Mouse (Mus musculus): Measurements from ENCODE around the gene Gm17654.
"Not testable (repeated sequence)": the region's sequence is repeated elsewhere in the genome, so short reads cannot be mapped to it uniquely, and the experiment has no call there.

Gm17654 gene

DNA sequence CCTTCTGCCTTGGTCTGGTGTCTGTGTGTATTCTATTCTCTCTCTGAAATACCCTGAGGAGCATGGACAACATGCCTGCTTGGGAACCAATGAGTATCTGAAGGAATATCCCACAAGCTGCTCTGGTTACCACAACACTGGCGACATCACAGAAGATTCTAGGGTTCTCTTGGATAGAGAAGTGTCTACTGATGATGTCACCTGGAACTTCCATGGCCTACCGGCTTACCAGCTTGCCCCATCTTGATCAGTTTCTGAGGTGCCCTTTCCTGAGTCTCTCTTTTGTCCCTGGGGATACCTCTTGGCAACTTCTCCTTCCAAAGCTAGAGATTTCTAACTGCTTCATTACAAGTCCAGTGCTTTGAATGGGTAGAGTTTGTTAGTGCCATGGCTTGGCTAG is at the start of gene Gm17654:
Gene Gm17654, minus strand, starts transcription at position 101 of the 400 bp plus-strand sequence.
- not testable (repeated sequence) for DNase-seq (ENCODE audit: low spot score in 2 of 2)

DNA sequence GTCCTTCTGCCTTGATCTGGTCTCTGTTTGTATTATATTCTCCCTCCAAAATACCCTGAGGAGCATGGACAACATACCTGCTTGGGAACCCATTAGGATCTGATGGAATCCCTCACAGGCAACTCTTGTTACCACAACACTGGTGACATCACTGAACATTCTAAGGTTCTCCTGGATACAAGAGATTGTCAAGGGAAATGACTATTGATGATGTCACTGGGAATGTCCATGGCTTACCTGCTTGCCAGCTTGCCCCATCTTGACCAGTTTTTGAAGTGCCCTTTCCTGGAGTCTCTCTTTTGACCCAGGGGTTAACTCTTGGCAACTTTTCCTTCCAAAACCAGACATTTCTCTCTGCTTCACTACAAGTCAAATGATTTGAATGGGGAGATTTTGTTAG is 29.0 kb upstream of the Gm17654 start, which contains the start of gene Gm10375:
Gene Gm10375, minus strand, starts transcription at position 101 of the 400 bp plus-strand sequence.
- DNase-seq (ENCODE audit: low spot score in 2 of 2): not testable (repeated sequence)

DNA sequence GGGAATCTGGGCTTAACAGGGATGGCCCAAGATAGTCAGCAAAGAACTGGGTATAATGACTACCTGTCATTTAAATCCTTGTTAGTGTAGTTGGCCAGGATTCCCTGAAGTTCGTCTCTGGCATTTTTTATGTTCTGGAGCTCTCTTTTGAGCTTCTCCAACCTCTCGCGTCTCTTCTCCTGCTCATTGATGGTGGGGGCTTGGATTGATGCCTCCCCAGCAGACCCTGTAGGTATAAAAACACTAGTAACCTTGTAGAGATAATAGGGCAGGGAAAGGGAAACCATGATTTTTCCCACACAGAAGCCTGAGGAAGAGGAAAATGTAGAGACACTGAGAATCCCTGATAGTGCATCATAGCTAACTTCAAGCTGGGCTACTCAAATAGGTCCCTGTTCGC is 977 bp downstream of the Gm17654 start:
- DNase-seq (ENCODE audit: low spot score in 2 of 2): not testable (repeated sequence)

DNA sequence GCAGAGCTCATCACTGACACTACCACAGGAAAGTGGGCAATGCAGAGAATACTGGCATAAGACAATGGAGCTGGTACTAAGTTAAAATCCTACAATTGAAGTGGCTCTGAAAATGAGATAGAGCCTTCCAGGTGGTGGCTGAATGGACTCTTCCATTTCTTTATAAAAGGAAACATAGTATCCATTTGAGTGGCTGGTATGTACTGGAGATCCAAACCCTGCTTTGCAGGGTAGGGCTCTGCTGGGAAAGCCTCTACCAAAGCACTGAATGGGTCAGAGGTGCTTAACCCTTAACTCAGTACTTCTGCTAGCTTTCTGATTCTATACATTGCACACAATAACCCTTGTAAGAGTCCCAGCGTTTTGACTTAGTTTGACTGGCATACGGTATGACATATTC is 26.7 kb downstream of the Gm17654 start:
- DNase-seq (ENCODE audit: low spot score in 2 of 2): not testable (repeated sequence)

DNA sequence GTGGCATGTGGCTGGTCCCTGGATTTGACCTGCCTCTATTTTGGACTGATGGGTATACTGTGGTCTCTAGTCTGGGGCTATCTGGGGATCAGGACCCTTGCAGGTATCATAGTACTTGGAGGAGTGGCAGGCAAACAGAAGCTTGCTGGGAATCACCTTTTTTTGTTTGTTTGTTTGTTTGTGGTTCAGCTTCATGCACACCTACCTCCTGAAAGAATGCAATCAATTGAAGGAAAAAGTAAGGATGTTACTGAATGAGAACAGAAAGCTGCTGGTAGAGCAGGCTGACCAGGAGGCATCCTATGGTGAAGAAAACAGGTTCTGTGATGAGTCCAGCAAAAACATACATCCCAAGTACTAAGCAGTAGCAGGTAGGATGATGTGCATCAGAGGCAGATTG is 32.7 kb downstream of the Gm17654 start:
- DNase-seq (ENCODE audit: low spot score in 2 of 2): not testable (repeated sequence)

DNA sequence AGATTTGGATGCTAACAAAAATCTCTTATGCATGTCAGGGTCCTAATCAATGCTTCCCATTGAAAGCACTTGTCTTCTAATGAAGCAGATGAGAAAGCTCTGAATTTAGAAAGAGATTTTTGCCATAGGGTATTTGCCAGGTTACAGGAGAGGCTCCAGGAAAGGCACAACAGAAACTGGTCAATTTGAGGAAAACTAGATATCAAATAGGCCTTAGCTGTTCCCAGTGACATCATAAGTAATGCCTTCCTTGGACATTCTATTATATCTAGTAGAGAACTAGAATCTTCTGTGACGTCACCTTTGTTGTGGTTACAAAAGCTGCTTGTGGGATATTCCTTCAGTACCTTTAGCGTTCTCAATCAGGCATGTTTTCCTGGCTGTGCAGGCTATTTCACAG is 35.7 kb downstream of the Gm17654 start, which contains the start of gene Gm5799:
Gene Gm5799, plus strand, starts transcription at position 301 of the 400 bp plus-strand sequence.
- DNase-seq (ENCODE audit: low spot score in 2 of 2): not testable (repeated sequence)

DNA sequence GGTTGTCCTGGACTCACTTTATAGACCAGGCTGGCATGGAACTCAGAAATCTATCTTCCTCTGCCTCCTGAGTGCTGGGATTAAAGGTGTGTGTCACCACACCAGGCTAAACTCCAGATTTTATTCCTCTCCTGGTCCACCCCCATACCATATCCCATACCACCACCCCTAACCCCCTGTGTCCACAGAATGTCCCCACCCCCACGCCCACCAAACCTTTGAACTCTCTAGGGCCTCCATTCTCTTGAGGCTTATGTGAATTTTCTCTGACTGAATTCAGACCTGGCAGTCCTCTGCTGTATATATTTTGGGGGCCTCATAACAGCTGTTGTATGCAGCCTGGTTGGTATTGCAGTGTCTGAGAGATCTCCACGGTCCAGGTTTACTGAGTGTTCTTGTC is 40.8 kb downstream of the Gm17654 start:
- DNase-seq (ENCODE audit: low spot score in 2 of 2): not testable (repeated sequence)

DNA sequence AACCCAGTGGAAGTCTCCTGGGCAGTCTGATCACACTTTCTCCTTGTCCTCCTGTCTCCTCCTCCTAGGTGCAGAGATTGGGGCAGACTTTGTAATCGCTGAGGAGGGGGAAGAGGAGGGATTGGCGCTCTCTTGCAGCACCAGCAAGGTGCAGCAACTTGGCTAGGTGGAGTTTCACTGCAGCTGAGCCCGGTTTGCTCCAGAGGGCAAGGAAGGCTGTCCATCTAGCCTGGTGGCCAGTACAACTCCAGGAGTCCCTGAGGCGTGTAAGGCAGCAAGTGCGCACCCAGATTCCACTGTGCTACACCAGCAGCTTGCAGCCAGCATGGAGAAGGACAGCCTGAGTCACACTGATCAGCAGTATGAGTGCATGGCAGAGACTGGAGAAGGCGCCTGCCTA is 46.6 kb downstream of the Gm17654 start:
- DNase-seq (ENCODE audit: low spot score in 2 of 2): not testable (repeated sequence)

DNA sequence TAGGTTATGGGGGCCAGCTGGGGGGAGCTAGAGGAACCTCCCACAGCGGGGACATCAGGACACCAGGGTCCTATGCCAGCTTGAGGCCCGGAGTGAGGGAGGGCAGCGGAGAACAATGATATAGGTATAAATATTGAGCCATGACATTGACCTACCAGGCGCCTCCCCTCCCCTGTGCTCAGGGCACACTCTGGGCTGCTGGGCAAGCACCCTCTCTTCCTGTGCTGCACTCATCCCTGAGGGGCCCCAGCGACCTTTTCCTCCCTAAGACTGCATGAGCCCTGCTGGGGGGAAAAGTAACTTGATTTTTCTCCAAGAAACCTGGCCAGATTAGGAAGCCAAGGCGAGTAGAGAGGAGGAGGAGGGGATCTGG is 46.9 kb downstream of the Gm17654 start:
- DNase-seq (ENCODE audit: low spot score in 2 of 2): not testable (repeated sequence)

DNA sequence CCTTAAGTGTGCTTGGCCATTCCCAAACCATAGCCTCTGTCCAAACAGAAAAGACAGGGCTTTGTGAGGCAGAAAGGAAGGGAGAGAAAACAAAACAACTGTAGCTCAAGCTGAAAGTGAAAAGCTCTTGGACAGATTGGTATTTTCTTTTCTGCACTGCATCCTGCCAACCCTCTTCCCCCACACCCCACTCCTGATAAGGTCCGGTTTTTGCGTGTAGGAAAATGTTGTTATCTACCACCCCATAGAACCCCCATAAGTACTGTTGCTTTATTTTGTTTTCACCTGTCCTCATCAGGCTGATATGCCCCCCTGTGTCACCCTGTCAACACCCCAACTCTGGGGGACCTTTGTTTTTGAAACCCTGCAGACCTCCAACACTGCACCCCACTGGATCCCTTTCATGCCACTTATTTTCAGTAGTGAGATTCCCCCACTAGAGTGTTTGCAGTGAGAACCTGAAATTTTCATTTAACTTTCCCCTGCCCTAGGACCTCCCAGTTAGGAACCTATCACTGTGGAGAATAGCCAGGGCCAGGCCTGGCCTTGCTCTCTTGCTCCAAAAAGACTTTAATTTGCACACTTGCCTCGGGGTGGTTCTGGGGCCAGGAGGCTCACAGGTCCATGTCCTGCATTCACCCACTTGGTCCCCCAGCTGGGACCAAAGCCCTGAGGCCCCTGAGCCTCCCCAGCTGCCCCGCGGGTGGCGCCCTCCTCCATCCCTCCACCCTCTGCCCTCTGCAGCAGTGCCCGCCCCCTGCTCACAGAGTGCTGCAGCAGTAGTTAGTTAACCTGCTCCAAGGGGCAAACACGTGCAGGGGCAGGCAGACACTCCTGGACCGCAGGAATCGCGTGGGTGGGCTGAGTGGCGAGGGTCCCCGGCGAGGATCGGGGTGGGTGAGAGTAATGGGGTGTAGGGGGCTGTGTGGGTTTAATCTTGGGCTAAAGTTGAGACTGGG is 47.6 kb downstream of the Gm17654 start:
- DNase-seq (ENCODE audit: low spot score in 2 of 2): not testable (repeated sequence)
